Mouse (Mus musculus) kidney, adult 2 months (tissue): ENCODE measurements around the gene Ttc36.

Experiments
- CTCF ChIP-seq: fragments of 200-500 bp; conservative IDR thresholded peaks from 2 replicates; pipeline ENCODE4 v1.5.1; 2011; ENCODE audit warnings: low read depth, mild to moderate bottlenecking, control low read depth, low read length, moderate library complexity, mixed read lengths; ENCODE audit not compliant: insufficient read depth, insufficient read length
- POLR2A ChIP-seq: fragments of 200-500 bp; IDR thresholded peaks from one replicate; pipeline ENCODE4 v1.6.1; 2011; ENCODE audit warnings: low read depth, low read length, control low read depth

GRCm38 (mm10) chr9:44798298-44798697 is 4.6 kb downstream of the Ttc36 start:
- no peak for TF ChIP-seq CTCF
- no peak for TF ChIP-seq POLR2A
